Mouse (Mus musculus) ovary, adult 2 months (tissue): ENCODE data around the gene Creb3l4. TPM values are rescaled to one million over a fixed set of nuclear protein-coding genes. Genes with fewer than 3 reads are reported as not detected.

Experiments
- polyA plus RNA-seq: library from polyadenylated mRNA; depleted of rRNA; stranded (reverse); fragments of >200 nt; gene quantifications from 2 replicates; pipeline ENCODE4 v1.2.3, GENCODE M21; 2012; rRNA removed

The Creb3l4 gene
- polyA plus RNA-seq, result 10.1 and 10.6 TPM in 2 replicates

GRCm38 (mm10) chr3:90242984-90243775 is at the start of gene Creb3l4:
Gene Creb3l4, minus strand, starts transcription at chr3:90243512.

GRCm38 (mm10) chr3:90292345-90293275 is 49.3 kb upstream of the Creb3l4 start, which contains the start of gene Gatad2b:
Gene Gatad2b, plus strand, starts transcription at chr3:90293178.

GRCm38 (mm10) chr3:90265034-90265931 is 22.0 kb upstream of the Creb3l4 start, which contains the start of gene Dennd4b:
Gene Dennd4b, plus strand, starts transcription at chr3:90265185.

GRCm38 (mm10) chr3:90253653-90254418 is 10.5 kb upstream of the Creb3l4 start, which contains the start of gene Crtc2:
Gene Crtc2, plus strand, starts transcription at chr3:90254163.

GRCm38 (mm10) chr3:90247960-90248745 is 4.8 kb upstream of the Creb3l4 start, which contains the start of gene Slc39a1:
Gene Slc39a1, plus strand, starts transcription at chr3:90248172.

GRCm38 (mm10) chr3:90231507-90232333 is 11.6 kb downstream of the Creb3l4 start, which contains the start of gene Jtb:
Gene Jtb, plus strand, starts transcription at chr3:90231597.

GRCm38 (mm10) chr3:90213377-90213866 is 29.9 kb downstream of the Creb3l4 start, which contains the start of the genes Rps27 and Rab13:
Gene Rps27, minus strand, starts transcription at chr3:90213651.
Gene Rab13, plus strand, starts transcription at chr3:90213695.

Other genes starting within 250 kb of the Creb3l4 start
- gene Hax1, start 244.7 kb downstream of the Creb3l4 start, polyA plus RNA-seq, result 30.6 and 31.8 TPM in 2 replicates
- 43.6 and 47.5 TPM in 2 replicates for gene 4933434E20Rik, start 191.9 kb downstream of the Creb3l4 start, polyA plus RNA-seq
- gene Ubap2l, start 190.9 kb downstream of the Creb3l4 start, polyA plus RNA-seq, result 91.7 and 147 TPM in 2 replicates
- 83.5 and 108 TPM in 2 replicates for gene Tpm3, start 170.9 kb downstream of the Creb3l4 start, polyA plus RNA-seq
- 0.35 and 0.48 TPM in 2 replicates for gene Nup210l, start 139.4 kb downstream of the Creb3l4 start, polyA plus RNA-seq
- gene Rps27, start 29.9 kb downstream of the Creb3l4 start, polyA plus RNA-seq, result 1,083 and 1,538 TPM in 2 replicates
- 8.6 and 13.7 TPM in 2 replicates for gene Rab13, start 29.8 kb downstream of the Creb3l4 start, polyA plus RNA-seq
- gene Jtb, start 11.9 kb downstream of the Creb3l4 start, polyA plus RNA-seq, result 97.7 and 117 TPM in 2 replicates
- gene Slc39a1, start 4.7 kb upstream of the Creb3l4 start, polyA plus RNA-seq, result 136 and 164 TPM in 2 replicates
- 72.6 and 97.9 TPM in 2 replicates for gene Crtc2, start 10.7 kb upstream of the Creb3l4 start, polyA plus RNA-seq
- gene Dennd4b, start 21.7 kb upstream of the Creb3l4 start, polyA plus RNA-seq, result 46.7 and 50.1 TPM in 2 replicates
- 23.1 and 34.5 TPM in 2 replicates for gene Gatad2b, start 49.7 kb upstream of the Creb3l4 start, polyA plus RNA-seq
- 89.8 and 106 TPM in 2 replicates for gene Slc27a3, start 146.4 kb upstream of the Creb3l4 start, polyA plus RNA-seq
- gene Ints3, start 190.1 kb upstream of the Creb3l4 start, polyA plus RNA-seq, result 52.9 and 54.0 TPM in 2 replicates
- gene Npr1, start 222.4 kb upstream of the Creb3l4 start, polyA plus RNA-seq, result 182 and 195 TPM in 2 replicates
- gene Ilf2, start 232.6 kb upstream of the Creb3l4 start, polyA plus RNA-seq, result 22.2 and 28.1 TPM in 2 replicates
- 28.8 and 37.7 TPM in 2 replicates for gene Snapin, start 247.5 kb upstream of the Creb3l4 start, polyA plus RNA-seq